Mouse (Mus musculus): Measurements from ENCODE around the gene Clpx.

The Clpx gene

GRCm38 (mm10) chr9:65345854-65346475 lies 51.9 kb downstream of the Clpx start, which contains the start of gene Pdcd7:
Gene Pdcd7 (plus strand): TSS chr9:65346104.
- peak; percentile 88 for DNase-seq (ENCODE audit: inconsistent ontology term)

- peak; percentile 70 for DNase-seq (ENCODE audit: inconsistent ontology term)
Observed at GRCm38 (mm10) chr9:65346476-65347111, 52.5 kb downstream of the Clpx start.

DNA sequence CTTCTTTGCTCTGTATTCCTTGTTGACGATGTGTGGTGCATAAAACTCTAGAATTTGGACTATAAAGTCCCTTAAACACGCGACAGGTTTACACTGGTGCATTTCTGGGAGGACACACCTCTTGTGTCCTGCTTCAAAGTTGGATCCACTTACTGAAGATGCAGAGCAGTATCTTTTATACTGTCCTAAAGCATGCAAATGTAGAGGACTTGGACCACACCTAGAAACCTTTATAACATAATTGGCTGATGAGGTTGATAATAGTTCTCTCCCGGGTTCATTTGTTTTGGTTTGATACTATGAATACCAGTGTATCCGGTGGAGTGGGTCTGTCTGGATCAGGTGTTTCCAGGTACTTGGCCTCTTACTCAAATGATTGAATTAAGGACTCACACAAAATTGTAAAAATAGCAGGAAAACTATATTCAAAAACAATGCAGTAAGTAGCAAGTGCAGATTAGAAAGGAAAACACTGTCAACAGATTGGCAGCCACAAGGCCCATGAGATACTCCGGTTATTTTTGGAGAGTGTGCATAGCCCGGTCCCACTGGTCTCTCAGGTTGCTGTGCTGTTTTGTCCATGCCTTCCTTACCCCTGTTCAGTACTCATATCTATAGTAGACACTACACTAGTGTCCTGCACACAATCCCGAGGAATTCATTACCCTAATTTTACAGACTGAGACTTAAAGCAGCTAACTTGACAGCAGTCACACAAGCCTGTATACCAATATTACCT lies 53.2 kb downstream of the Clpx start:
- DNase-seq (ENCODE audit: inconsistent ontology term), result no peak

GRCm38 (mm10) chr9:65353251-65353650 lies 59.2 kb downstream of the Clpx start:
- peak; percentile 59 for DNase-seq (ENCODE audit: inconsistent ontology term)

GRCm38 (mm10) chr9:65356561-65356960 lies 62.5 kb downstream of the Clpx start:
- no peak for DNase-seq (ENCODE audit: inconsistent ontology term)

- DNase-seq (ENCODE audit: inconsistent ontology term), result no peak
Observed at GRCm38 (mm10) chr9:65356971-65357370, 62.9 kb downstream of the Clpx start.

DNA sequence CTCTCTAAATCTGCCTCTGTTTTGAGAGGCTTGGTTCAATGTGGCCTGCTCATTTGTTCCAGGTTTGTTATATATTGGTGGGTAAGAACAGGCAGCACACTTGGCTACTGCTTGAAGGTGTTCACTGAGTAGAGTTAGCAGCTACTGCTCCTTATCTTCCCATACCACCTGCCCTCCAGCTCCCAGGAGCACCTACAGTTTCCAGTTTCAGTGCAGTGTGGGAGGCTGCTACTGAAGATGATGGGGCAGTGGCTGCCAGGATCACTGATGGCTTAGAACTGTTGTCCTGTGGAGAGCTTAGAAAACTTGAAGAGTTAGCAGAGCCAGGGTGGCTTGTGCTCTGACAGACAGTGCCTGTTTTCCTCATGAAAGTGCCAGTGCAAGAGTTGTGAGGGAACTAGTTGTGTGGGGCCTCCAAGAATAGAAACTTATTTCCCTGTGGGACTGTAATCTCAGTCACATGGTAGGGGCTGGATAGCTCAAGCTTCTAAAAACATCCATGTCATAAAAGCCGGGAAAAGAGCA lies 65.0 kb downstream of the Clpx start:
- DNase-seq (ENCODE audit: inconsistent ontology term), result no peak

DNA sequence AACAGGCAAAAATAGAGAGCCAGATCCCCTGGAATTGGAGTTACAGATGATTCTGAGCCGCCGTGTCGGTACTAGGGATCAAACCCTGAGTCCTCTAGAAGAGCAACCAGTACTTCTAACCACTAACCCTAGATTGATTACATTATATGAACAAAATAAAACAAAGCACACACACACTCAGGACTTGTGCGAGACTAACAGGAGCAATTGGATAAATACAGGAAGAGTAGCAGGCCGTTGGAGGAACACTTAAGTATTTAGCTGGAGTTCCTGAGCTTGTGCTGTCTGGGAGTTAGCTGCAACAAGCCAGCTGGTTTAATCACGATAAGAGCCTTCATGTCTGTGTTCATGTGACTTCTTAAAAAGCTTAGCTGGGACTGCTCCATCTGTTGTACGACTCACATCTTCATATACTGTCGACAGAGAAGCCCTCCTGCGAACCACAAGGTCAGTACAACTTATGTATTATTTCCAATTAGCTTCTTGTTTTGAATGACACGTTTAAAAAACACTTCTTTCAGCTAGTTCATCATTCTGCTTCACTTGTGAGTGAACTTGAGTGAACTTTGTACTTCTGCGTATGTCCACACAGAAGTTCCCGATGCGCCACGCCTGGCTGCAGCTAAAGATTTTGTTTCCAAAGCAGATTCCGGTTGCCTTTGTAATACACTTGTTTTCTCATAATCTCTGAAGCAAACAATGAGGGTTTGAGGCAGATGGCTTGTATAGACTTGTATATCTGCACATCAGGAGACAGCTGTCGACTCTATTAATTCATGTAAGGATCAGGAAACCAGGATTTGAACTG lies 66.8 kb downstream of the Clpx start, which contains the start of gene Ubap1l:
Ubap1l (plus strand) TSS at position 401 of the 808 bp plus-strand sequence.
- DNase-seq (ENCODE audit: inconsistent ontology term), result no peak

DNA sequence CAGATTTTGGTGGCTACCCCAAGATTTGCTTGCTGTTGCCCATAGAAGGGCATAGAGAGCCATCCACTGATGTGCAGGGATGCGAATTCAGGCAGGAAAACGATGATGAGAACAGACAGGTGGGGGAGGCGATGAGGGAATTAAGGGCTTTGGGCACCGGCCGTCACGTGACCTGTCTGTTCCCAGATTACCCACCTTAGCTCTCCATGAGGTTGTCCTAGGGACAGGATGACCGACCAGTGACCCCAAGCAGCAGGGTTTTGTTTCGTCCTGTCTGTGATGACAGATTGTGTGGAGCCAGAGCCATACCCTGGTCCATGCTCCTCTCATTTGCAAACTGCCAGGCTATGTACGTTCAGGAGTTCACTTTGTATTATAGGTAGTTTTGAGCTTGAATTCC lies 69.6 kb downstream of the Clpx start:
- DNase-seq (ENCODE audit: inconsistent ontology term), result no peak

GRCm38 (mm10) chr9:65365721-65366120 lies 71.7 kb downstream of the Clpx start:
- no peak for DNase-seq (ENCODE audit: inconsistent ontology term)

DNA sequence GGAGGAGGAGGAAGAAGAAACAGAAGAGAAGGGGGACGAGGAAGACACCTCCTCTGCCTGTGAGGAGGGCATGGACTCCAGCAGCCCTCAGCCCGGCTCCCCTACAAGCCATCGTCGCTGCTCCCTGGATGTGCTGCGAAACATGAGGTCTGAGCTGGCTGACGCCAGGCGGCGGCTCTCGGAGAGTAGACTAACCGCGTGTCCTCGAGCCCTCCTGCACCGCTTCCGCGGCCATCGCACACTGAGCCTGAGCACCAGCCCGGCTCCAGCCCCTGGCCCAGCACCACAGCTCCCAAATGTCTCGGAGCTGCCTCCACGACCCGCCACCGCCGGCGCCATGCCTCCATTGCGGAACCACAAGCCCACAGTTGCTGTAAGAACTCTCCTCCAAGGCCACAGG lies 77.7 kb downstream of the Clpx start:
- no peak for DNase-seq (ENCODE audit: inconsistent ontology term)

DNA sequence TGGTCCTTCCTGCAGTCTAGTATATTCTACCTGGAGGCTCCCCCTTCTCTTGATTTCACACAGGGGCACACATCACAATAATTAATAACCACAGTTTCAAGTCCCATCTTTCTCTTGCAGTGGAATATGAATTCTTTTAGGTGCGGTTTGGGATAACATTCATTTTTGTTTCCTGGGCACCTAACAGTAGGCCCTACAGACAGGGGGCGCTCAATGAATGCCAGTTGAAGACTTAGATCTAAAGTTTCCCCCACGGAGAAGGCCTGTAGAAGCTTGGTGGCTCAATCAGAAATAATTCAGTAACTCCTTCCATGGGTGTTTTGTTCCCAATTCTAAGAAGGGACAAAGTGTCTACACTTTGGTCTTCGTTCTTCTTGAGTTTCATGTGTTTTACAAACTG lies 78.4 kb downstream of the Clpx start:
- DNase-seq (ENCODE audit: inconsistent ontology term), result no peak

DNA sequence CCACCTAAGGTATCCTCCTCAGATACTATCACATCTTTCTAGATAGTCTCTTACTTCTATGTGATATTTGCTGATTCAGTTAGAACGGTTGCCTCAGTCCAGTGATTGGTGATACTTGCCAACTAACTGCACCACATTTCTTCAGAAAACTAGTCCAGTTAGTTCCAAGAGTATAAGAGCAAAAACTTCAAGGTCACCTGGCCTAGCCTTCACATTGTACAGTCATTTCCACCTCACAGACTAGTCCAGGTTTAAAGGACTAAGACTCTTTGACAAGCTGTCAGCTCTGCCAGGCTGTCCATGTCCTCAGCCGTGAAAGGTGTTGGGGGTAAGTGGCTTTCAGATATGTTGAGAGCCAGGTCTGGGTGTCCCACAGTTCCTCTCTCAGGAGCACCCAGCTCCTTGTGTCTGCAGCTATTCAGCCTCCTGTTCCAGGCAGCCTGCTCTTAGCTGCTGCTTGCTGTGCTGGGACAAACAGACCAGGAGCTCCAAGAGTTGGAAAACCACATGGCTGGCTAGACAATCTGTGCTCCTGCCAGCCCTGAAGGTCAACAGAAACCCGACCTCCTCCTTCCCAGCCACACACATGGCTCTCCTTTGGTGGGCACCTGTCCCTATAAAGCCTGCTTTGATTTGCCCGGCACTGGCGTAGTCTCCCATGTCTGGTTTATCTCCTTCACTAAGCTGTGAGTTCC lies 80.6 kb downstream of the Clpx start:
- no peak for DNase-seq (ENCODE audit: inconsistent ontology term)

DNA sequence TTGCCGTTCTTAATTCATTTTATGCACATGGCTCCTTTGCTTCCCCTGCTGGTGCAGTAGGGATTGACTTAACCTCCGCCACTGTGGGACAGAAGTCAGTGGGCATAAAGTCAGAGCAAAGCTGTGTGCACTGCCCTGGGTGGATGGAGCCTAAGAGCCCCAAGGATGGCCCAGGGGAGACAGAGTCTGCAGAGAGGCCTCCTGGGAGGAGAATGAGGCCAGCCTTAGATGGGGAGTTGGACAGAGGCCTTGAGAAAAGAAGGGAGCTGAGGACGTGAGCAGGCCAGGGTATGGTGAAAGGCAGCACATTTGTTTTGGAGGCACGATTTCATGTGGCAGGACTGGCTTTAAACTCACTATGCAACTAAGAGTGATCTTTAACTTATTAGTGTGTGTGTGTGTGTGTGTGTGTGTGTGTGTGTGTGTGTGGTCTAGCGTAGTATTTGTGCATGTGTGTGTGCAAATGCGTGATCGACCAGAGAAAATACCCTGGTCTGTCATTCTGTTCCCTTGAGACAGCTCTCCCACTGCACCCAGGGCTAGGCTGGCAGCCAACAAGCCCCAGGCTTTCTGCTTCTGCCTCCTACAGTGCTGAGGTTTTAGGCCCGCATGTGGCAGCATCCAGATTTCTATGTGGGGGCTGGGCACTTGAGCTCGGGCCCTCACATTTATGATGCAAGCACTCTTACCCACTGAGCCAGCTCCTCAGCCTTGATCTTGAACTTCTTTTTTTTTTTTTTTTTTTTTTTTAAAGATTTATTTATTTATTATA lies 81.3 kb downstream of the Clpx start:
- DNase-seq (ENCODE audit: inconsistent ontology term), result no peak
